Mouse (Mus musculus) ES-Bruce4 (cell line): ENCODE data around the gene Tmem164. TPM values are rescaled to one million over a fixed set of nuclear protein-coding genes. Genes with fewer than 3 reads are reported as not detected.

ENCODE experiments used
- H3K27ac ChIP-seq: 2 replicates; pipeline ENCODE4 v1.5.1; 2012; ENCODE audit warnings: low read length, inconsistent platforms; ENCODE audit not compliant: insufficient read depth
- H3K27me3 ChIP-seq: 2 replicates; pipeline ENCODE4 v1.6.1; 2012; ENCODE audit warnings: mild to moderate bottlenecking, low read length, inconsistent platforms; ENCODE audit not compliant: control insufficient read depth, poor library complexity, insufficient read depth, severe bottlenecking
- H3K36me3 ChIP-seq: 2 replicates; pipeline ENCODE4 v1.6.1; 2012; ENCODE audit warnings: inconsistent platforms, mild to moderate bottlenecking, low read length, moderate library complexity; ENCODE audit not compliant: control insufficient read depth, poor library complexity, insufficient read depth, severe bottlenecking
- H3K4me1 ChIP-seq: one replicate; pipeline ENCODE4 v1.8.1; 2011; ENCODE audit warnings: low read length; ENCODE audit not compliant: control insufficient read depth, insufficient read depth
- H3K4me3 ChIP-seq: 2 replicates; pipeline ENCODE4 v1.5.1; 2011; ENCODE audit warnings: low read depth, mild to moderate bottlenecking, low read length
- H3K9ac ChIP-seq: 2 replicates; pipeline ENCODE4 v1.6.1; 2012; ENCODE audit warnings: low read depth, mild to moderate bottlenecking, inconsistent platforms; ENCODE audit not compliant: poor library complexity, severe bottlenecking
- H3K9me3 ChIP-seq: replicated peaks from 2 replicates; pipeline ENCODE4 v1.6.1; 2012; ENCODE audit warnings: mild to moderate bottlenecking, low read length, inconsistent platforms; ENCODE audit not compliant: control insufficient read depth, poor library complexity, insufficient read depth, severe bottlenecking
- CTCF ChIP-seq: IDR thresholded peaks from one replicate; pipeline ENCODE4 v1.8.1; 2011; ENCODE audit warnings: low read depth, low read length
- EP300 ChIP-seq: IDR thresholded peaks from 2 replicates; pipeline ENCODE4 v1.6.1; 2011; ENCODE audit warnings: low read depth, low read length; ENCODE audit not compliant: insufficient read depth
- POLR2A ChIP-seq: IDR thresholded peaks from one replicate; pipeline ENCODE4 v1.8.1; 2011; ENCODE audit warnings: low read length; ENCODE audit not compliant: insufficient read depth
- polyA plus RNA-seq: library from polyadenylated mRNA; stranded (reverse); fragments of >200 nt; gene quantifications from 2 replicates; pipeline ENCODE4 v1.2.4, GENCODE M21; 2011; ENCODE audit warnings: low read depth; ENCODE audit not compliant: missing spikeins, insufficient read depth, insufficient read length

Tmem164 gene
- polyA plus RNA-seq, 1 experiment = 15.5 TPM

- no peaks in the 10 kb centered on the region for H3K36me3 ChIP-seq
Measured at GRCm38 (mm10) chrX:142696789-142697188, 15.6 kb downstream of the Tmem164 start.

GRCm38 (mm10) chrX:142697545-142698204, 16.5 kb downstream of the Tmem164 start:
- no peaks in the 10 kb centered on the region for H3K27me3 ChIP-seq
- H3K36me3 ChIP-seq = no peaks in the 10 kb centered on the region
- TF ChIP-seq CTCF (no peak), EP300 (no peak), POLR2A (no peak)
- no peak overlapping the region for H3K9ac ChIP-seq
- no peaks in the 10 kb centered on the region for H3K9me3 ChIP-seq
- no peak overlapping the region for H3K4me3 ChIP-seq
- H3K27ac ChIP-seq = no peak overlapping the region
- no peaks in the 10 kb centered on the region for H3K4me1 ChIP-seq

More at GRCm38 (mm10) chrX:142696789-142697188, 15.6 kb downstream of the Tmem164 start:
- no peaks in the 10 kb centered on the region for H3K4me1 ChIP-seq
- H3K9me3 ChIP-seq = no peaks in the 10 kb centered on the region
- TF ChIP-seq CTCF = no peak
- H3K27ac ChIP-seq = no peak overlapping the region
- no peaks in the 10 kb centered on the region for H3K27me3 ChIP-seq
- H3K4me3 ChIP-seq = no peak overlapping the region
- H3K9ac ChIP-seq = no peak overlapping the region

- no peak overlapping the region for H3K9ac ChIP-seq
- H3K4me1 ChIP-seq = no peaks in the 10 kb centered on the region
- H3K9me3 ChIP-seq = no peaks in the 10 kb centered on the region
- H3K27ac ChIP-seq = no peak overlapping the region
- H3K36me3 ChIP-seq = no peaks in the 10 kb centered on the region
- H3K4me3 ChIP-seq = no peak overlapping the region
- H3K27me3 ChIP-seq = no peaks in the 10 kb centered on the region
- TF ChIP-seq CTCF = no peak
- no peak for TF ChIP-seq EP300
- no peak for TF ChIP-seq POLR2A
Measured at GRCm38 (mm10) chrX:142698212-142698611, 17.0 kb downstream of the Tmem164 start.

GRCm38 (mm10) chrX:142702094-142702493, 20.9 kb downstream of the Tmem164 start:
- Histone ChIP-seq H3K36me3 (no peaks in the 10 kb centered on the region), H3K27me3 (no peaks in the 10 kb centered on the region), H3K27ac (no peak overlapping the region), H3K9me3 (no peaks in the 10 kb centered on the region), H3K4me3 (no peak overlapping the region), H3K4me1 (no peaks in the 10 kb centered on the region), H3K9ac (no peak overlapping the region)
- TF ChIP-seq POLR2A (no peak), CTCF (no peak), EP300 (no peak)

GRCm38 (mm10) chrX:142702566-142702965, 21.4 kb downstream of the Tmem164 start:
- H3K27ac ChIP-seq = no peak overlapping the region
- no peaks in the 10 kb centered on the region for H3K27me3 ChIP-seq
- H3K4me1 ChIP-seq = no peaks in the 10 kb centered on the region
- no peak overlapping the region for H3K9ac ChIP-seq
- TF ChIP-seq EP300 (no peak), CTCF (no peak), POLR2A (no peak)
- H3K36me3 ChIP-seq = no peaks in the 10 kb centered on the region
- no peaks in the 10 kb centered on the region for H3K9me3 ChIP-seq
- H3K4me3 ChIP-seq = no peak overlapping the region

- Histone ChIP-seq H3K27me3 (no peaks in the 10 kb centered on the region), H3K9ac (no peak overlapping the region), H3K9me3 (no peaks in the 10 kb centered on the region), H3K4me3 (no peak overlapping the region), H3K27ac (no peak overlapping the region), H3K4me1 (no peaks in the 10 kb centered on the region), H3K36me3 (no peaks in the 10 kb centered on the region)
- TF ChIP-seq CTCF (no peak), POLR2A (no peak), EP300 (no peak)
Measured at GRCm38 (mm10) chrX:142703953-142704352, 22.7 kb downstream of the Tmem164 start.
